Mouse (Mus musculus) MEL (cell line): ENCODE measurements at regions not wholly inside any gene's neighbourhood (a gene's known extent, or its start where the extent isn't known, plus 50 kb on each side); places are given as distances from the start of the nearest gene placed in this dataset.

Experiments
- DNase-seq: peaks from one replicate; pipeline ENCODE4 v3.0.0; 2011; ENCODE audit warnings: low read depth, low spot score
- H3K27ac ChIP-seq: 2 replicates; pipeline ENCODE4 v1.5.1; 2012; ENCODE audit warnings: low read depth, mild to moderate bottlenecking, control low read depth, low read length, moderate library complexity; ENCODE audit not compliant: control insufficient read depth
- H3K27me3 ChIP-seq, 2 experiments: fragments of 150-350 bp in 1 of 2; sonication (generic) in 1 of 2; 2 replicates each; pipeline ENCODE4 v1.6.1; 2012; ENCODE audit warnings: low read length in 2 of 2, mild to moderate bottlenecking in 2 of 2, improper control_type of control experiment in 1 of 2, moderate library complexity in 1 of 2; ENCODE audit not compliant: insufficient read depth in 2 of 2, control insufficient read depth in 1 of 2
- H3K36me3 ChIP-seq, 2 experiments: 2 replicates each; pipeline ENCODE4 v1.6.1; 2012 to 2014; ENCODE audit warnings: low read length in 2 of 2, improper control_type of control experiment in 1 of 2, inconsistent platforms in 1 of 2, mild to moderate bottlenecking in 1 of 2; ENCODE audit not compliant: insufficient read depth in 2 of 2, control insufficient read depth in 1 of 2
- H3K4me1 ChIP-seq, 2 experiments: fragments of 150-350 bp in 1 of 2; sonication (generic) in 1 of 2; 2 replicates each; pipeline ENCODE4 v1.6.1; 2012; ENCODE audit warnings: low read length in 2 of 2, improper control_type of control experiment in 1 of 2, mild to moderate bottlenecking in 1 of 2; ENCODE audit not compliant: insufficient read depth in 2 of 2, control insufficient read depth in 1 of 2
- H3K4me3 ChIP-seq, 2 experiments: fragments of 150-350 bp in 1 of 2; sonication (generic) in 1 of 2; 2 replicates each; pipeline ENCODE4 v1.5.1; 2012; ENCODE audit warnings: low read depth in 2 of 2, low read length in 2 of 2, mild to moderate bottlenecking in 2 of 2, moderate library complexity in 2 of 2, control low read depth in 1 of 2, improper control_type of control experiment in 1 of 2; ENCODE audit not compliant: control insufficient read depth in 1 of 2, insufficient read depth in 1 of 2
- H3K79me2 ChIP-seq: 2 replicates; pipeline ENCODE4 v1.6.1; 2012; ENCODE audit warnings: mild to moderate bottlenecking, low read length, moderate library complexity; ENCODE audit not compliant: control insufficient read depth, poor library complexity, insufficient read depth
- H3K9ac ChIP-seq: 2 replicates; pipeline ENCODE4 v1.6.1; 2012; ENCODE audit warnings: low read depth, mild to moderate bottlenecking, control low read depth, low read length, moderate library complexity; ENCODE audit not compliant: control insufficient read depth, poor library complexity, severe bottlenecking
- H3K9me3 ChIP-seq: fragments of 150-350 bp; sonication (generic); replicated peaks from 2 replicates; pipeline ENCODE4 v1.6.1; 2012; ENCODE audit warnings: mild to moderate bottlenecking, low read length, improper control_type of control experiment, moderate library complexity; ENCODE audit not compliant: insufficient read depth
- BHLHE40 ChIP-seq: IDR thresholded peaks from 2 replicates; pipeline ENCODE4 v1.6.1; 2012; ENCODE audit warnings: low read depth, mild to moderate bottlenecking, inconsistent platforms, low read length, improper control_type of control experiment, borderline replicate concordance
- CHD1 ChIP-seq: IDR thresholded peaks from 2 replicates; pipeline ENCODE4 v1.6.1; 2012; ENCODE audit warnings: low read depth, mild to moderate bottlenecking, inconsistent platforms, low read length, improper control_type of control experiment
- CHD2 ChIP-seq: IDR thresholded peaks from 2 replicates; pipeline ENCODE4 v1.6.1; 2011; ENCODE audit warnings: low read length, improper control_type of control experiment
- EP300 ChIP-seq, 2 experiments: IDR thresholded peaks; 2 replicates each; pipeline ENCODE4 v1.6.1; 2011; ENCODE audit warnings: improper control_type of control experiment in 2 of 2, low read length in 2 of 2, low read depth in 1 of 2, mild to moderate bottlenecking in 1 of 2
- ETS1 ChIP-seq: IDR thresholded peaks from 2 replicates; pipeline ENCODE4 v1.6.1; 2012; ENCODE audit warnings: low read depth, mild to moderate bottlenecking, inconsistent platforms, low read length, improper control_type of control experiment, moderate library complexity
- GATA1 ChIP-seq: IDR thresholded peaks from 2 replicates; pipeline ENCODE4 v1.6.1; 2011; ENCODE audit warnings: low read depth, low read length, improper control_type of control experiment
- HCFC1 ChIP-seq: IDR thresholded peaks from 2 replicates; pipeline ENCODE4 v1.6.1; 2012; ENCODE audit warnings: low read depth, mild to moderate bottlenecking, inconsistent platforms, low read length, improper control_type of control experiment, moderate library complexity
- JUND ChIP-seq: IDR thresholded peaks from 2 replicates; pipeline ENCODE4 v1.6.1; 2011; ENCODE audit warnings: low read depth, mild to moderate bottlenecking, improper control_type of control experiment, low read length
- MEF2A ChIP-seq: IDR thresholded peaks from 2 replicates; pipeline ENCODE4 v1.6.1; 2014; ENCODE audit warnings: low read depth, mild to moderate bottlenecking, inconsistent platforms, low read length, improper control_type of control experiment; ENCODE audit not compliant: poor library complexity, insufficient replicate concordance, severe bottlenecking; ENCODE audit errors: extremely low read depth
- NELFE ChIP-seq: IDR thresholded peaks from 2 replicates; pipeline ENCODE4 v1.6.1; 2011; ENCODE audit warnings: low read depth, low read length, improper control_type of control experiment
- POLR2A ChIP-seq, 2 experiments: IDR thresholded peaks; 2 replicates each; pipeline ENCODE4 v1.6.1; 2011 to 2012; ENCODE audit warnings: low read length in 2 of 2, mild to moderate bottlenecking in 2 of 2, control low read depth in 1 of 2, improper control_type of control experiment in 1 of 2, low read depth in 1 of 2, moderate library complexity in 1 of 2; ENCODE audit not compliant: control insufficient read depth in 1 of 2, insufficient read depth in 1 of 2, poor library complexity in 1 of 2
- SIN3A ChIP-seq: IDR thresholded peaks from 2 replicates; pipeline ENCODE4 v1.6.1; 2012; ENCODE audit warnings: low read length, improper control_type of control experiment, inconsistent platforms
- SMC3 ChIP-seq: IDR thresholded peaks from 2 replicates; pipeline ENCODE4 v1.6.1; 2011; ENCODE audit warnings: low read depth, low read length, improper control_type of control experiment
- TAL1 ChIP-seq: IDR thresholded peaks from 2 replicates; pipeline ENCODE4 v1.6.1; 2012; ENCODE audit warnings: mild to moderate bottlenecking, inconsistent platforms, low read length, moderate library complexity, mixed read lengths
- TBP ChIP-seq: IDR thresholded peaks from 2 replicates; pipeline ENCODE4 v1.8.0; 2011; ENCODE audit warnings: low read depth, low read length, improper control_type of control experiment
- USF1 ChIP-seq: IDR thresholded peaks from 2 replicates; pipeline ENCODE4 v1.6.1; 2014; ENCODE audit warnings: low read depth, mild to moderate bottlenecking, inconsistent platforms, low read length, improper control_type of control experiment, moderate library complexity
- ZMIZ1 ChIP-seq: IDR thresholded peaks from 2 replicates; pipeline ENCODE4 v1.6.1; 2012; ENCODE audit warnings: low read depth, mild to moderate bottlenecking, inconsistent platforms, low read length, improper control_type of control experiment, moderate library complexity
- ZNF384 ChIP-seq: IDR thresholded peaks from 2 replicates; pipeline ENCODE4 v1.6.1; 2012; ENCODE audit warnings: low read depth, mild to moderate bottlenecking, inconsistent platforms, low read length, improper control_type of control experiment

DNA sequence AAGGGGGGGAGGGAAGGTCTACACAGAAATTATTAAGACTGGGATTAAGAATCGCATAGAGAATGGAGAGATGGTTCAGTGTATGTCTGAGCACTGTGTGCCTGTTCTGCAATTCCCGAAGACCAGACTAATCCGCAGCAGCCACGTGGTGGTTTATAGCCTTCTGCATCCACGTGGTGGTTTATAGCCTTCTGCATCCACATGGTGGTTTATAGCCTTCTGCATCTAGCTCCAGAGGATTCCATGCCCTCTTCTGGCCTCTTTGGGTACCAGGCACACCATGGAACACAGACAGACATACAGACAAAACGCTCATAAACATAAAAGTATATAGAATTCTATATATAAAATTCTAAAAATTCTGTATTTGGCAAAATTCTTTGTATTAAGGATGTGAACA, 94.1 kb upstream of the Irx3 start:
- DNase-seq: no peak

DNA sequence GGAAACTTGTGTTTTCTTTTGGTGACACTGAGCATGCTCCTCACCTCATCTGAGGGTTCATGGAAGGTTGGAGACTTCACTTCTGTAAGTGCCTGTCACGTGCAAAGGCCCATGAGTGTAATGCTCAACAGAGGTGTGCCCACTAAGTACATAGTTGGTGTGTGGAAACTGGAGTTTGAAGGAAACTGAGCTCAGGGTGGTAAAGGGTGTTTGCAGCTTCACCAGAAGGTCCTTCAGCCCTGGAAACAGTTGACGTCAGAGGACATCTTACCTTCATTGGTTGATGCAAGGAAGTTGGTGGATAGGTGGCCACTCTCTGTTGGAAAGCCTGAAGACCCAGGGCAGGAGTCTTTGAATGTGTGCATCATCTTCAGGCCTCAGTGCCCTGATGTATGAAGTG, 83.0 kb upstream of the Irx3 start:
- Histone ChIP-seq H3K4me1 (no peaks in the 10 kb centered on the region), H3K36me3 (no peaks in the 10 kb centered on the region), H3K27ac (no peak overlapping the region), H3K9me3 (no peaks in the 10 kb centered on the region), H3K27me3 (no peaks in the 10 kb centered on the region), H3K9ac (no peak overlapping the region), H3K4me3 (no peak overlapping the region), H3K79me2 (no peaks in the 10 kb centered on the region)
- no peak for DNase-seq
- no peak for TF ChIP-seq USF1
- no peak for TF ChIP-seq GATA1
- no peak for TF ChIP-seq JUND
- TF ChIP-seq TAL1: no peak
- no peak for TF ChIP-seq EP300 (IDR thresholded peaks at IDR 0.05; ENCODE audit: low read depth in 1 of 2, low read length in 2 of 2)
- TF ChIP-seq CHD2: no peak
- no peak for TF ChIP-seq SIN3A
- no peak for TF ChIP-seq HCFC1
- TF ChIP-seq ZNF384: no peak

More for the DNA sequence above, 94.1 kb upstream of the Irx3 start:
- H3K27me3 ChIP-seq: no peaks in the 10 kb centered on the region
- no peak overlapping the region for H3K9ac ChIP-seq
- H3K4me1 ChIP-seq: no peaks in the 10 kb centered on the region
- H3K79me2 ChIP-seq: no peaks in the 10 kb centered on the region
- H3K27ac ChIP-seq: no peak overlapping the region
- no peaks in the 10 kb centered on the region for H3K9me3 ChIP-seq
- TF ChIP-seq ZMIZ1: no peak
- no peak for TF ChIP-seq EP300 (IDR thresholded peaks at IDR 0.05; ENCODE audit: low read depth in 1 of 2, low read length in 2 of 2)
- no peak for TF ChIP-seq SIN3A
- TF ChIP-seq SMC3: no peak
- no peak for TF ChIP-seq MEF2A
- no peak for TF ChIP-seq NELFE
- TF ChIP-seq TBP: no peak
- TF ChIP-seq USF1: no peak
- TF ChIP-seq ETS1: no peak
- TF ChIP-seq BHLHE40: no peak
- no peak for TF ChIP-seq POLR2A (IDR thresholded peaks at IDR 0.05; ENCODE audit: control insufficient read depth in 1 of 2, insufficient read depth in 1 of 2, low read depth in 1 of 2, low read length in 2 of 2, poor library complexity in 1 of 2)
- no peak for TF ChIP-seq CHD1
- TF ChIP-seq, all 39 proteins: peak for 0
- Histone ChIP-seq H3K36me3 (no peaks in the 10 kb centered on the region), H3K4me3 (no peak overlapping the region)
